Mouse (Mus musculus) CD4-positive naive resting alpha-beta T cell, adult 76 days (primary cell): ENCODE results near the gene Emc9. TPM values are rescaled to one million over a fixed set of nuclear protein-coding genes. Genes with fewer than 3 reads are reported as not detected.

Experiments used
- total RNA-seq: library from RNA; stranded (reverse); gene quantifications from one replicate; pipeline ENCODE4 v1.2.4, GENCODE M21; 2023

Emc9 gene
- 10.6 TPM for total RNA-seq

DNA sequence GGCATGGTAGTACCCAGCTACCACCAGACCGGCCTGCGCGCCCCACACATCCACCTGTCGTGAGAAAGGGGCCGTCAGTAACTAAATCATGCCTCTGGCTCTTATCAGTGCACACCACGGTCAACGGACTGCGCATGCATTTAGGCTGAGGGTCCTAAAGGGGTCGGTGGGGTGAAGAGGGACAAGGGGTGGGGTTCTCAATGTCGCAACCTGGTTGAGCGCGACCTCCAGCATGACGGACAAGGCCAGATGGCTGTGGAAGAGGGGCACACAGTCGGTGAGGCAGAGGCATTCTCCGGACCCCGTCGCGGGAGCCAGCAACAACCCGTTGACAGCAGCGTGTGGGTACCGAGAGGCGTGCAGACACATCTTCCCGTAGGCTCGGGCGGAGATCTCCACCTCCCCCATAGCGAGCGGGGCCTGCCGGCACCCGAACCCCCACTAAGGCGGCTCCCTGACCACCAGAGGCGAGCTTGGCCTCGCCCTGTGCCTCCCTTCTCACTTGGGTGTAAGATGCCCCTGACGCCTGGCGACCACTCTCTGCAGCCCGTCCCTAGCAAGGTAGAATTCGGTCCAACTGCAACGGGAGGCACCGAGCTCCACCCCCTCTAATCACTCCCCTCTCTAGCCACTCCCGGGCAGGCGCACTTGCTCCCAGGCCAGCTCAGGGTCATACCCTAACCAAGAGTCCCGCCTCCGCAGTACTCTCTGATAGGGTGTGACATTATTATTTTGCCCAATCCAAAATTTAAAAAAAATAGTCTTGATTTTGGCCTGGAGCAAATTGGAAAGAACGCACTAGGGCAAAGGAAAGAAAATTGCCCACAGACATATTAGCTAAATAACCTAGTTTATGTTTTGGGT is at the start of gene Emc9:
Gene Emc9, minus strand, starts transcription at position 601 of the 864 bp plus-strand sequence.

DNA sequence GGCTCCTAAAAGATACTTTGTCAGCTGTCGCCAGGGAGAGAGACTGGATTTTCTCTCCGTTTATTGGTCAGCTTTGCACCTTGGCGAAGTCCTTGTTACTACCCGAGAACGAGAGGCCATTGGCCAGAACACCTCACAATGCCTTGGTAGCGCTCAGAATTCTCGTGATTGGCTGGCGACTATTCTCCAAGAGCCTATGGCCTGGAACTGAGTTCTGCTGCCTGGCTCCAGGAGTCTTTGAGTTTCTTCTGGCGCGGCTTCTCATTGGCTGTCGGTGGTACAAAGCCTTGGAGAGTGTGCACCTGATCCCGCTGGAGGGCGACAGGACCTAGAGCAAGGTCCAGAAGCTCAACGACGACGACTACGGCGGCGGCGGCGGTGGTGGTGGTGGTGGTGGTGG is 32.7 kb upstream of the Emc9 start, which contains the start of gene Rec8:
Gene Rec8, plus strand, starts transcription at position 216 of the 400 bp plus-strand sequence.

DNA sequence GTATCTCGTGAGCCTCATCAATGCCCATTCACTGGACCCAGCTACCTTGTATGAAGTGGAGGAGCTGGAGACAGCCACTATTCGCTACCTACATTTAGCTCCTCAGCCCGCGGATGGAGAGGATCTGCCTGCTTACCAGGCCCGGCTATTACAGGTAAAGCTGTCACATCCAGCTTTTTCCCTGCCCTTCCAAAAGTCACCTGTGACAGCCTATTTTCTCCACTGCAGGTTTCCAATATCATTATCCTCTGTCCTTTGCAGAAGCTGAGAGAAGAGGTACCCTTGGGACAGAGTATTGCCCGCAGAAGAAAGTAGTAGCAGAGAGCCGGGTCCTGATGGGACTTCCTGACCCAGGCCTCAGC is 18.1 kb upstream of the Emc9 start, which contains the start of gene Irf9:
Gene Irf9, plus strand, starts transcription at position 301 of the 362 bp plus-strand sequence.

DNA sequence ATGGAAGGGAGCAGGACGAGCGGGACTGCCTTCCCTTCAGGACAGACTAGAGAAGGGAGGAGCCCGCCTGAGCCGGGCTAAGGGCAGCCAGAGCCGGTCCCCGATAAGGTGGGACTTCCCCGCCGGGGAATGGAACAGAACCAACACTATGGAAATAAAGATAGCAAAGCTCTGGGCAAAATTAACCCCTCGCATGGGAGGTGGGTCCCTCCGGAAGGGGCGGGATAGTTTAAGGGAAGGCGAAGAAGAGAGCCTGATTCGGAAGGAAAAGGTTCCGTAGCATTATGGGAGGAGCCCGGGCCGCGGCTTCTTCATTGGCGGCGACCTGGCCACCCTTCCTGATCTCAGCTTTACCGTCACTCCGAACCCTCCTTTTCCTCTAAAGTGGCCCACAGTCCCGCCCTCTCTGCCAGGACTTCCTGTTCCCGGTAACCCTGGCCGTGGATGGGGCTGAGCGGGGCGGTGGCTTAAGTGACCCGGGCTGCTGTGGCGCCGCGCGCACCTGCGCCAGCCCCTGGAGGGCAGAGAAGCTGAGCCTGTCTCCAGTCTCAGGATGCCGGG is 6.3 kb upstream of the Emc9 start, which contains the start of gene Rnf31:
Gene Rnf31, plus strand, starts transcription at position 378 of the 561 bp plus-strand sequence.

DNA sequence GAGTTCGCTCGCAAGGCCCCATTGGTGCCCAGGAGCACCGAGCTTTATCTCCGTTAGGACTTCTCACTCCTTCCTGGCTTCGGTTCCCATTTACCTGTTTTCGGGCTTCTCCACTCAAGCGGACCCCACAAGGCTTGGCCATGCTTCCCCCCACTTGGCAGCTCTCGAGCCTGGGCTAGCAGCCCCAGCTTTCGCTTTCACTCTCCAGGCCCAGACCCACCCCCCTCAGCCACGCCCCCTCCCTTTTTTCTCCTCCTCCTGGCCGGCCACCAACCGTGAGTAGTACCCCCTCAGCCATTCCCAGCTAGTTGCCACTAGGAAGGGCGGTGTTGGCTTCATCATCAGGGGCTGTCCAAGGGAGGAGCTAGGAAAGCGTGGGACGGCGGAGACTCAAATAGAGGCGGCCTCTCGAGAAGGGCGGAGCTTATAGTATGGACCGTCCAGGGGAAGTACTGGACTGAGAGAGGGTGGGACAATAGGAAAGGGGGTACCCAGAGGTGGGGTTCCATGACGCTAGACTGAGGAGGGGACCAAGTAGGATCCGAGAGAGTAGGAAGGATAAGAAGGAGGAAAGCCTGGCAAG is 5.7 kb upstream of the Emc9 start, which contains the start of gene Psme2:
Gene Psme2, minus strand, starts transcription at position 366 of the 583 bp plus-strand sequence.

DNA sequence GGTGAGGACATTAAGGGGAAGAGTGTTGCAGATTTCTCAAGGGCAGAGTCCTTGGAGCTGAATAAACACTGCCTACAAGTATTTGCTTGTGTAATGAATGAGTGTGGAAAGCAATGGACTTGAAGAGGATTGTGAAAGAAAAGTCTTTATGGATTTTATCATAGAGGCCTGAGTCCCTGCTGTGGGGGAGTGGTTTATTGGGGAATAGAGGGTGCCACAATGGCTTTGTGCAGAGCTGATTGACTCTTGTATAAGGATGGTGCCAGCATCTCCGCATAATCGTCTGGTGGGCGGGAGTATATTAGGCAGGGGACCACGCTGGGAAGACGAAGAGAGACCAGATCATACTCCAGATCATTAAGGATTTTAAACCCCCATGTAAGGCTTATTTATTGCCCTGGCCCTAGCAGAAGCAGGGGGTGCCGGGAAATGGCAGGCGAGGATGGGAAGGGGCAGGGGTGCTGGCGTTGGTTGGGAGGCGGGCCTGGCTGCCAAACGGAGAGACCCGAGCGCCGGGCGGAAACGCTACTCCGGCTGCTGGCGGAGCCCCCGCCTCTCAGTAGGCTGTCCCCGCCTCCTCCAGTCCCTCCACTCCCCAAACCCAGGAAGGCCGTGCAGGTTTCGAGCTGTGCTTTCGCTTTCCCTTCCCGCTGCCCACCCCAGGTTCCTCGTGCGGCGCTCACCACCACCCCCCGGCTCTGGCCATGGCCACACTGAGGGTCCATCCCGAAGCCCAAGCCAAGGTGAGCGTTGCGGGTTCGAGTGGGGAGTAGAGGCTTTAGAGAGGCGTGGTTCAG is 7.0 kb downstream of the Emc9 start, which contains the start of gene Psme1:
Gene Psme1, plus strand, starts transcription at position 253 of the 797 bp plus-strand sequence.

DNA sequence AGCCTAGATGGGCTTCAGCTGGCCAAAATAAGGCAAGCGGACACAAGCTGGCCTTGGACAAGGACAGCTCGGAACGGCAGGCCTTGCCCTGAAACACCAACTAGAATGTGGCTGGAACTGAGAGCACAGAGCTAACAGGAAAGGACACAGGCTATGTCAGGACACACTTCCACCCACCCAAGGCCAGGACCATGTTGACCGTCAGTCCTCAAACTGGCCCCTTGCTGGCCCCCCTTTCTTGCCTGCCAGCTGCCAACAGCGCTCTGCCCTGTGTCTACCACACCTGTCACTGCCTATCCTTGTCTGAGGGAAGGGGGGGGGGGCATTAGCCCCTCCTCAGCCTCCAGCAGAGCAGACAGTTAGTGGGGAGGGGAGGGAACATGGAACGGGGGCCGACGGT is 9.8 kb downstream of the Emc9 start, which contains the start of gene Fitm1:
Gene Fitm1, plus strand, starts transcription at position 316 of the 400 bp plus-strand sequence.

DNA sequence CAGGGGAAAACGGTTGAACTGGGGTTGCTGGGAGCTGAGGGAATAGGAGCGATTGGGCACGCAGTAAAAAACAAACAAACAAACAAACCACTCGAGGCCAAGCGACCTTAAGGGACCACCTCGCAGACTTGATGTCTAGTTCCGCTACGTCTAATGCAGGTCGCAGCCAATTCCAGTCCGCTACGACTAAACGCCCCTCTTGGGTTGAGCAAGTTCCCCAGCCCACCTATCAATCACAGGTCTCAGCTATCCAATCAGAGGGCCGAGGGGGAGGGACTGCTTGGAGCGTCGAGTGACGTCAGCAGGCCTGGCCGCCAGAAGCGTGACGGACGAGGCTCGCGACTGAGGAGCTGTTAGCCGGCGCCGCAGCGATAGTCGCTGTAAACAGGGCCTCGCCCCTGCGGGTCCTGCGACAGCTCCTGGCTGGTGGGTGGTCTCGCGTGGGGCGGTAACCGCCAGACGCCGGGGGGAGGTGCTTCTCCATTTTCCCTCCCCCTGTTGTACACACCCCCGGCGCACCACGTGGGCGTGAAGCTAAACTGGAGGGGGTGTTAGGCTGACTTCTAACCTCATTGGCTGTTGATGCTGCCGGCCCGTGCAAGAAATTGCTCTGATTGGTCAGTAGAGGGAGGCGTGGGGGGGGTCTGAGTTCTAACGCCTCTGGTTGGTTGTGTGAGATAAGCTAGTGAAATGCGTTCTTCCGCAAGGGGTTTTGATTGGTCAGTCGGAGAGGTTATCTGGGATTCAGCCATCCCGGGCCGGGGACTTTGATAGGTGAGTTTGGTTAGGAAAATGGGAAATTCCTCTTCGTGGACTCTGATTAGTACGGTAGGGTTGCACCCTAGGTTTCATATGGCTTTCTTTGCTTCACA is 24.7 kb downstream of the Emc9 start, which contains the start of gene A730061H03Rik:
Gene A730061H03Rik, minus strand, starts transcription at position 205 of the 872 bp plus-strand sequence.

DNA sequence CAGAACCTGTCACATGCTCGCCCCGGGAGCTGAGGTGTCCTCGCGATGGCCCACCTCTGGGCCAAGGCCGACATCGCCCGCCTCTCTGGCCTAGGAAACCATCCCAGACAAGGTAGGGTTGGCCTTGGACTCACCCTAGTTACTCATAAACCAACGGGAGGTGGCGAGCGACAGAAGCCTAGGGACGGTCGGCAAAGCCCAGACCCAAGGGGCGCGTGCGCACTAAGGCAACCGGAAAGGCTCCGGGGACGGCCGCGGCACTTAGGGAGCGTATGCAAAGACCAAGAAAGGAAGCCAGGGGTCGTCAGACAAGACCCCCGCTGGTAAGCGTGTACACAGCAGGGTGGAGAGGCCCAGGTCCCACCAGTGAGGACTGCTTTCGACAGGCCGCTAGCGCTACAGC is 25.3 kb downstream of the Emc9 start, which contains the start of gene Dcaf11:
Gene Dcaf11, plus strand, starts transcription at position 208 of the 403 bp plus-strand sequence.

DNA sequence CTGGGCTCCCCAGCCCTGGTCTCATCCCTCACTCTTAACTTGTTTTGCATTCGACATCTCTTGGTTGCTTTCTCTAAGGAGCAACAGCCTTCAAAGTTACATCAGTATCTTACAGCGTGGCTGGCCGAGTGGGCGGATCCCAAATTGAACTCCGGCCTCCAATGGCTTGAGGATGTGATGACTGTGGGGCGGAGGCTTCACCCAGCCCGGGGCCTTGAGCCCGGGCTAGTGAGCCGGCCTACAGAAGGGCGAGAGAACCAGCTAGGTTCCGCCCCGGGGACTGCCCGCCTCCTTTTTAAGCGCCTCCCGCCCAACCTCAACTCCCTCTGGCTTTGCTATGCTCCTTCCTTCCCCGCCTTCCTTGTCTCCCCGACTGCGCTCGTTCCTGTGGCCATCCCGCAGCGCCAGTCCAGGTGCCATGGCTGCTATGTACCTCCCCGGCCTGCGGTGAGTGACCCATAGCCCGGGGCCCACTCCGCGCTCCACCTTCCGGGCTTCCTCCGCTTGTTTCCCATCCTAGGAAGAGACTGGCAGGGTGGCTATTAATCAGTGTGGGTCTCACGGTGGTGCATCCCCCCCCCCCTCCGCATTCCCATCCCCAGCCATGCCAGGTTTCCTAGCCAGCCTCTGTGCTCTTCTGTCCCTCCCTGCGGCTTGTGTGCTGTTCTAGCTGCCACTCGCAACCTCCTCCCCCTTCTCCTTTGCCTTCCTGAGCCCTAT is 44.9 kb downstream of the Emc9 start, which contains the start of gene Pck2:
Gene Pck2, plus strand, starts transcription at position 200 of the 720 bp plus-strand sequence.

Other genes starting within 250 kb of the Emc9 start
- 19.3 TPM for gene Dhrs4, start 106.5 kb downstream of the Emc9 start, total RNA-seq
- 1.2 TPM for gene Carmil3, start 94.7 kb downstream of the Emc9 start, total RNA-seq
- not detected for gene Cpne6, start 74.9 kb downstream of the Emc9 start, total RNA-seq
- gene Nrl, start 60.3 kb downstream of the Emc9 start, total RNA-seq = not detected
- 16.6 TPM for gene Pck2, start 45.0 kb downstream of the Emc9 start, total RNA-seq
- gene Dcaf11, start 25.3 kb downstream of the Emc9 start, total RNA-seq = 83.2 TPM
- gene A730061H03Rik, start 24.9 kb downstream of the Emc9 start, total RNA-seq = 5.8 TPM
- gene Fitm1, start 9.7 kb downstream of the Emc9 start, total RNA-seq = not detected
- gene Psme1, start 7.2 kb downstream of the Emc9 start, total RNA-seq = 254 TPM
- 367 TPM for gene Psme2, start 5.8 kb upstream of the Emc9 start, total RNA-seq
- 55.8 TPM for gene Rnf31, start 6.4 kb upstream of the Emc9 start, total RNA-seq
- 97.6 TPM for gene Irf9, start 18.3 kb upstream of the Emc9 start, total RNA-seq
- gene Rec8, start 32.7 kb upstream of the Emc9 start, total RNA-seq = 1.8 TPM
- gene Ipo4, start 50.7 kb upstream of the Emc9 start, total RNA-seq = 63.6 TPM
- 2.5 TPM for gene Gm49378, start 52.6 kb upstream of the Emc9 start, total RNA-seq
- gene Tm9sf1, start 58.5 kb upstream of the Emc9 start, total RNA-seq = 41.9 TPM
- gene Tssk4, start 64.9 kb upstream of the Emc9 start, total RNA-seq = 2.6 TPM
- gene Mdp1, start 75.2 kb upstream of the Emc9 start, total RNA-seq = 34.6 TPM
- gene Gmpr2, start 86.6 kb upstream of the Emc9 start, total RNA-seq = 17.4 TPM
- gene Nedd8, start 86.8 kb upstream of the Emc9 start, total RNA-seq = 119 TPM
- 117 TPM for gene Tinf2, start 96.5 kb upstream of the Emc9 start, total RNA-seq
- gene Tgm1, start 128.6 kb upstream of the Emc9 start, total RNA-seq = 2.0 TPM
- 84.1 TPM for gene Rabggta, start 137.0 kb upstream of the Emc9 start, total RNA-seq
- 16.3 TPM for gene Dhrs1, start 160.4 kb upstream of the Emc9 start, total RNA-seq
- gene Nop9, start 160.4 kb upstream of the Emc9 start, total RNA-seq = 28.8 TPM
- gene Cideb, start 173.2 kb upstream of the Emc9 start, total RNA-seq = not detected
- gene Ltb4r2, start 176.1 kb upstream of the Emc9 start, total RNA-seq = not detected
- not detected for gene Ltb4r1, start 180.7 kb upstream of the Emc9 start, total RNA-seq
- not detected for gene Adcy4, start 198.8 kb upstream of the Emc9 start, total RNA-seq
- 56.5 TPM for gene Ripk3, start 203.6 kb upstream of the Emc9 start, total RNA-seq
- gene Nfatc4, start 237.8 kb upstream of the Emc9 start, total RNA-seq = not detected